Mouse (Mus musculus): ENCODE measurements around the gene Jmjd4.
A peak's percentile ranks its signal among the peaks of the same experiment; 100 is the strongest.

The Jmjd4 gene

DNA sequence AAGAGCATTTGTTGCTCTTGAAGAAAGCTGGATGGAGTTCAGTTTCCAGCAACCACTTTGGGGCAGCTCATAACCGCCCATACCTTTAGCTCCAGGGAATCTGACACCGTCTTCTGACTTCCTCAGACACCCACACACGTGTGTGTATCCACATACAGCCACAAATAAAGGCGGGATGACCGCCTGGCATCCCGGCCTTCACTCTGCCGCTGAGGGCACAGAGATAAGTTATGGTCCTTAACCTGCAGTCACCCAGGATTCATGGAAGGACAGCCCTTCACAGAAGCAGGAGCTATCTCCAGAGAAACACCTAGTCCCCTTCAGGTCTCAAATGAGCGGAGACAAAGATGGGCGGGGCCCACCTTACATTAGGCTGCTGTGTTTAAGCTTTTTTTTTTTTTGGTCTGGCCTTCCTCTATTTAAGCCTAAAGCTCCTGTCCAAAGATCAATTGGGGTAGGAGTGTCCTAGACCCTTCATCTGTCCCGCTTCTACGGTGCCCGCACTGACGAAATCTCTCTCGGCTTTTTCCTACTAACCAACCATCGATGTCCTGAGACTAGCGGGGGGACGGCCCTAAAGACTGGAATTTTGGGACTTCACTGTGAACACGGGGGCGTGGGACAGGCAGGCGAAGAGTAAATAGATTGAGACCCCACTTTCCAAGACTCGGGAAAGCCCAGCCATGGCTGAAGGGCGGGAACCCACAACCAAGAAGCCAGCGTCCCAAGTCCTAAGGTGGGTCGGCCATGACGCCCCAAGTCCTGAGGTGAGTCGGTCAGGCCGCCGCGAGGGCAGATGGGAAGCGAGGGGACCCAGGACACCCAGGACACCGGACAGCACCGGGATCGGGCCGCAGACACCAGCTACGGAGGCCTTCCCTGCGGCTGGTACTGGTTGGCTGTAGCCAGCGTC is 21.8 kb downstream of the Jmjd4 start:
- DNase-seq = no peak

DNA sequence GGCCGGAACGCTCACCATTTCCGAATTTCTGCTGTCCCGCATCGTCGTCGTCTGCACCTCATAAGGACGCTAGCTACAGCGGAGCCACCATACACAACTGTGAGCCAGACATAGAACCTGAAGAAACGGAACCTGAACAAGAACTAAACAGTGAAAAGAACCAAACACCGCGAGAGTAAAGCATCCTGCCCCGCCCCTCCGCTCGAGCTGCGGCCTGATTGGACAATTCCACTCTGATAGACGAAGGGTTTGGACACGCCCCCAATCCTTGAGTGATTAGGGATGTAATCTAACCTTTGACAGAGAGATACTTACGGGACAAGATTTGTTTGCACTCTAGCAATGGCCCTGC is 22.5 kb downstream of the Jmjd4 start, which contains the start of gene Zfp867:
Gene Zfp867 (minus strand): TSS at position 149 of the 352 bp plus-strand sequence.
- DNase-seq = peak; percentile 86

DNA sequence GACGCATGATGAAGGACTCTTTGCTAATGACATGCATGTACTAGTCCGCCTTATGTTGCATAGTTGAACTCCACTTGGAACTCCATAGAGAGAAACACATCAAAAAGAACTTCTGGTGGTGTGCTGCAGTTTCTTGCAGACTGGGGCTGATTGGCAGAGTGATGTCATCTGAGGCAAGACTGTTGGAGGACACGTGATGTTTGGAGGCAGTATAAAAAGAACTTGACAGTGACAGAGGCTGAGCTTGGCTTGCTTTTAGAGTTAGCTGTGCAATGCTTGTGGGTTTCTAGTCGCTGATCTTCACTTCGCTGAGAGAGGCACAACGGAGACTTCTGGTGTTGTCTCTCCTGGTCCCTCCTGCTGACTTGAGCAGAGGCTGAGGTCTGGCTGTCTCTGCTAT is 27.4 kb downstream of the Jmjd4 start:
- DNase-seq = no peak

DNA sequence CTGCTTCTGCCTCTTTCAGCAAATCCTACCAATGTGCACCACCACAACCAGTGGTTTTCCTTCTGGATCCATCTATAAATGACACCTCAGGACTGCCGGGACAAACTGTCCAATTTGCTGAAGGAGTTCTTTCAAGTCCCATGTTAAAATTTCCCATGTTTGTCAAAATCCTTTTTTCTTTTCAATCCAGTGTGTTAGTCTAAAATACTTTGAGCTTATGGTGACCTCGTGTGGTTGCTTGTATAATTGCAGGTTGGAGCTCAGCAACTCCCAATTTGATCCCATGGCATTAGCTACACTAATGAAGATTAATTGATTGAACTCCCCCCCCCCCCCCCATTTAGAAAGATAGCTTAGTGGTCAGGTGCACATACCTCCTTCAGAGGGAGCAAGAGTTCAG is 33.4 kb downstream of the Jmjd4 start:
- no peak for DNase-seq

DNA sequence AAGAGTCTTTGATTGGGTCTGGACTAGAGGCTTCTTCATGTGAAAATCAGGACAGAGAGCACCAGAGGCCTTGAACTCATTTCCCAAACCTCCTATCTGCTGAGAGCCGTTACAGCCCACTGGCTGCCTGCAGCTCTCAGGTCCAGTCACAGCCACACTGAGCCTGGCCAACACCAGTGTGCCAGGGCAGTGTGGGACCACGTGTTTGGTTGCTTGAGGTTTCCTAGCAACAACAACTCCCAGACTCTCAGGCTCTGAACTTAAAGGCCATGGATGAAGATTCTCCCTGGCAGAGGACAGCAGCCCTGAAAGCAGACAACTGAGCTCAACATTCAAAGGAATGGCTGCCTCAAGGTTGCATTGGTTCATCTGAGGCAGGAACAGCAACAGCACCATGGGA is 35.8 kb downstream of the Jmjd4 start:
- DNase-seq = no peak

DNA sequence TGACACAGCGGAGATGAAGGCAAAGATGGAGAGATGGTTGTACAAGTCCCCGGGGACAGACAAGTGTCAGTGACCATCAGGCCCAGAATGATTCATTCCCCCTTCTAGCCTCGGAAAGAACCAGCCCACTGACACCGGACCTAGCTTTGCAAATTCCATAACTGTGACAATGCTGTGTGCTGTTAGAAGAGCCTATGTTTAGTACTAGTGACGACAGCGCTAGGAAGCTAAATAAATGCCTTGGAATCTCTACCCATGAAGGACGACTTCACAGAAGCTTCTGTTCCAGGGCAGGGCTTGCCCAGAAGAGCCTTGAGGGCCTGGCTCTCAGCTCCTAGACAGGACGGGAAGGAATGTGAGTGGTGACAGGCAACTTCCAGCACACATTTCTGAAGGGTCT is 36.4 kb downstream of the Jmjd4 start:
- no peak for DNase-seq

DNA sequence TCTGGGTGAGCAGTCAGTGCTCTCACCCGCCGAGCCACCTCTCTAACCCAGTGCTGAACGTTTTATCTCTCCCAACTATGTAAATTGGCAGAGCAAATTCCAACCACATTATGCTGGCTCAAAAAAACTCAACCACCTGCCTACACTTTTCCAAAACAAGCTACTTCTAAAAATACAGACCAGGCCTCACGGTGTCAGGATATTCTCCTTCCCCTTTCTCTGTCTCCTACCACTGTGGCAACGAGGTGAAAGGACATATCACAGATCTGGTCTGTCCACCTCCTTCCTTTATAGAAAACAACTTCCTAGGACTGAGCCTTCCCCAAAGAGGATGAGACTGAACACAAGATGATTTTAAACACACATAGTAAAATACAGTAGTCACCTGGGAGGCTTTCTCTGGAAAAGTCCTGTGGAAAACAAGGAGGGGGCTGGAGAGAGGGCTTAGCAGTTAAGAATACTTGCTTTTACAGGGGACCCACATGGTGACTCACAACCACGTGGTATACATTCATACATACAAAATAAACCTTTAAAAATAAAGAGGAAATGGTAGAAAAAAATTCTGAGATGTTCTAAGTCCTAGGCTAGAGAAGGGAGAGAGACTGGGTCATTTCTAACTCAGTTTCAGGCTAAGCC is 46.9 kb downstream of the Jmjd4 start:
- no peak for DNase-seq

DNA sequence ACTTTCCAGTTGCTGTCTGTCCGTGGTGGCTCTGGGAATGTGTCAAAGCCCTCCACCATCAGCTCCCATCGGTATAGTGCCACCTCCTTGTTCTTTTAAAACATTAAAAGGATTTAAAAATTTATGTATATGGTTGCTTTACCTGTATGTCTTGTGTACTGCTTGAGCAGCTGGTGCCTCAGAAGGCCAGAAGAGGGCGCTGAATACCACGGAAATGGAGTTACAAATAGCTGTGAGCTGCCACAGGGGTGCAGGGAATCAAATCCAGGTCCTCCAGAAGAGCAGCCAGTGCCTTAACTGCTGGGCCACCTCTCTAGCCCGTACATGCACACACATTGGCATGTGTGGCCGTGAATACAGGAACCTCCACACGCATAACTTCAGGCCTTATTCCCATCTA is 47.9 kb downstream of the Jmjd4 start:
- no peak for DNase-seq

DNA sequence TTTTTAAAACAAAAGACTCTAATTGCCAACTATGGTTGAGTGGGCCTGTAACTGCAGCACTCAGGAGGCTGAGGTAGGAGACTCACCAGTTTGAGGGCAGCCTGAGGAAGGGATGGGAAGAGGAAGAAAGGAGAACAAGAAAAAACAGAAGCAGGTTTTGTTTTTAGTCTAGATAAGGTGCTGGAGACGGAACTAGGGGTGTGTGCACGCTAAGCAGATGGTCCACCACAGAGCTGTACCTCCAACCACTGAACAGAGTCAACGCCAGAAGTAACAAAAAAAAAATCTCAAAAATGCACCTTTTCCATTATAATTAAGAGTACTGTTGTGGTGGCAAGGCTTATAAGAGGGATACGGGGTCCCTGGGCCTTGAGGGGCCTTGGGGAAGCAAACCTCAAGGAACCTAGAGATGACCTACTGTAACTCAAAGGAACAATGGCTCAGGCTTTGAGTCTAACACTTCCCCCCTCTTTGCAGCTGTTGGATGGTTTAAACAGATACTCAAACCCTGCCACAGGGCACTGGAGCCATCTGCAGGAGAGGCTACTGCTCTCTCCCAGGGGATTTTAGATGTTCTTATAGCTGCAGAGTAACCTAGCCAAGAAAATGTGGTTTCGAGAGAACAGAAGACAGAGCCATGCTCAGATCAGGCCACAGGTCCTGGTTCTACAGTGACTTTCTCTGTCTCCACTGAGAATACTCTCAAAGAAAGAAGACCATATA is 52.3 kb downstream of the Jmjd4 start:
- DNase-seq = no peak

DNA sequence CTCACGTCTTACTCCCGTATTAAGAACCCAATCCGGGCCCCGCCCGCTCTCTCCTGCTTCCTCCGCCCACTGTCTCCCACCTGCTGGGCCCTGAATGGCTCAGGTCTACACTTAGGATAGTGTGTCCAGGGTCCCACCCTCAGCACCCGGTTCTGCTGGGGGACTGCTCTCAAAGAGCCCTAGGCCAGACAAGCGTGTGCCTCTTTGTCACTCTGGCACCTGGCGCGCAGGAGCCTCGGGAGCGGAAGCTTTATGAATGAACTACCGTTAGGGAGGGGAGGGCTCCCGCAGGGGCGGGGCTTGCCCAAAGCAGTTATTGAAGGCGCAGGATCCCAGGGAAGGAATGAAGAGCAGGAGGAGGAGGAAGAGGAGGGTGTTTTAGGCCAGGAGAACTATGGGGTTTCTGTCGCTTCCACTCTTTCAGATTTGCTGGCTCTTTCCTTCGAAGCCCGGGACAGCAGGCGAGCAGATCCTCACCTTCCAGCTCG is 55.5 kb downstream of the Jmjd4 start:
- DNase-seq = peak; percentile 66

DNA sequence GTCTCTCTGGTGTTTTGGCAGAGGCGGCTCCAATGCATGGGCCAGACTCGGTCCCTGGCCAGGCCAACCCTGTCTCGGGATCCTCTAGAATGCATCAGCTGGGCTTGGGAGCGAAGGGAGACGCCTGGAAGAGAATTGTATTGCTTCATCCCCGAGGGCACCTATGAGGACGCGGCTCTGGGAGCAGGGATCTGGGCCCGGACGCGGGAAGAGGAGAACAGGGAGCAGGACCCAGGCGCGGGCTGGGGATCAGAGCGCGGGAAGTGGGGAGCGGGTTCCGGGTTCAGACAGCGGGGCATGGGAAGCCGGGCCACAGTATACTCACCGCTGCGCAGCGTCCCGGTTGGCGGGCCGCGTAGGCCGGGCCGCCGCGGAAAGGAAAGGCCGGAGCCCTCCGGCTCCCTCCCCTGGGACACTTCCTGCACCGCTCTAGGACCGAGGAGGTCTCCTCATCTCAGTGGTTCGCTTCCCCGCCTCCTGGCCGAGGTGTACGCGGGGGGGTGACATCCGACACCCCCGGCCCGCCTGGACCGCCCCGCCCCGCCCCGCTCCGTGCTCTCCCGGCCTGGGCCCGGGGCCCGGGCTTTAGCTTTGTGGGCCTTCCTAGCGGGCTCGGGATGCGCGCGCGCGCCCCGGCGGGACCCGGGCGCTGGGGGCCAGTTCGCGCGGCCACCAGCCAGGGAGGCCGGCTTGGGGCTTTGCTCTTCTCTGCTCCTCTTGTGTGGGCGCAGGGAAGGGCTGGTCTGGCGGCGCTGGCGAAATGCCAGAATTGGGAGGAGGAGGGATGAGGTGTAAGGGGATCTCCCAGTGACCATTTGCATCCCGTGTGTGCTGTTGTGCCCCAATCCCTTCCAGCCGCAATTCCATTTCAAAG is 56.2 kb downstream of the Jmjd4 start:
- DNase-seq = peak; percentile 75

DNA sequence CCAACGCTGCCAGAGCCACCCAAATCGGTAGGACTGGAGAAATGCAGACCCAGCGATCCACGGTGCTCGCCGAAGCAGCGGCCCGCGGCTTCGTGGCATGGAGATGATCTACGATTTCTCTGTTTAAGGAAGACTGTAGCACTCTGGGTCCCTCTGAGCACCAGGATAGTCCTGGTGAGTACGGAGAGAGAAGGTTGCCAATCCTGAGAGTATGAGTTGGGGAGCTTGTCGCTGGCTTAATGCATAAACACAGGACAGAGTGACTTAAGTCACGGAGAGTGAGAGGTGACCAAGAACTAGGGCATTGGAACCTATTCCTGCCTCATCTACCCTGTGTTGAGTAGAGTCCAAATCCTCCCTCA is 56.8 kb downstream of the Jmjd4 start:
- DNase-seq = no peak
